Mouse (Mus musculus) liver, embryonic 14.5 days (tissue): ENCODE measurements at regions not wholly inside any gene's neighbourhood (a gene's known extent, or its start where the extent isn't known, plus 50 kb on each side); places are given as distances from the start of the nearest gene placed in this dataset.

Source experiments
- ATAC-seq: fragments of 200-750 bp; cut with Nextera tagmentation; 2 replicates; pipeline ENCODE4 v1.8.0; 2017; ENCODE audit warnings: moderate number of reproducible peaks, mild to moderate bottlenecking, moderate library complexity; ENCODE audit not compliant: insufficient read depth
- DNase-seq, 3 experiments: peaks; one replicate each; pipeline ENCODE4 v3.0.0-alpha.2; 2012 to 2013; ENCODE audit warnings: low read depth in 3 of 3, low spot score in 3 of 3
- H3K27ac ChIP-seq: fragments of 300-500 bp; sonication (generic); 2 replicates; pipeline ENCODE4 v1.5.1; 2014; ENCODE audit warnings: moderate library complexity, mild to moderate bottlenecking, control low read depth, inconsistent platforms
- H3K27me3 ChIP-seq: fragments of 300-500 bp; sonication (generic); 2 replicates; pipeline ENCODE4 v1.6.1; 2014; ENCODE audit warnings: mild to moderate bottlenecking, low read length, moderate library complexity; ENCODE audit not compliant: control insufficient read depth, insufficient read depth
- H3K36me3 ChIP-seq: fragments of 300-500 bp; sonication (generic); replicated peaks from 2 replicates; pipeline ENCODE4 v1.6.1; 2014; ENCODE audit warnings: low read depth; ENCODE audit not compliant: control insufficient read depth, insufficient read depth
- H3K4me1 ChIP-seq, 2 experiments: fragments of 200-500 bp in 1 of 2; fragments of 300-500 bp in 1 of 2; sonication (generic) in 1 of 2; replicated peaks; 2 replicates each; pipeline ENCODE4 v1.6.1; 2012 to 2014; ENCODE audit warnings: antibody characterized with exemption in 1 of 2, inconsistent platforms in 1 of 2, low read length in 1 of 2; ENCODE audit not compliant: control insufficient read depth in 2 of 2, insufficient read depth in 2 of 2
- H3K4me2 ChIP-seq: fragments of 300-500 bp; sonication (generic); 2 replicates; pipeline ENCODE4 v1.6.1; 2014; ENCODE audit warnings: low read depth, mild to moderate bottlenecking, control low read depth, moderate library complexity
- H3K4me3 ChIP-seq, 2 experiments: fragments of 200-500 bp in 1 of 2; fragments of 300-500 bp in 1 of 2; sonication (generic) in 1 of 2; 2 replicates each; pipeline ENCODE4 v1.5.1; 2012 to 2014; ENCODE audit warnings: low read depth in 2 of 2, low read length in 2 of 2, mild to moderate bottlenecking in 2 of 2, control low read depth in 1 of 2, inconsistent platforms in 1 of 2, moderate library complexity in 1 of 2; ENCODE audit not compliant: insufficient read depth in 1 of 2
- H3K9ac ChIP-seq: fragments of 300-500 bp; sonication (generic); replicated peaks from 2 replicates; pipeline ENCODE4 v1.6.1; 2014; ENCODE audit warnings: mild to moderate bottlenecking, control low read depth, moderate library complexity
- H3K9me3 ChIP-seq: fragments of 300-500 bp; sonication (generic); 2 replicates; pipeline ENCODE4 v1.6.1; 2016; ENCODE audit warnings: low read length, mixed read lengths; ENCODE audit not compliant: control insufficient read depth
- CTCF ChIP-seq: IDR thresholded peaks from 2 replicates; pipeline ENCODE4 v1.5.1; 2016; ENCODE audit warnings: antibody characterized with exemption, low read depth, control low read depth
- EP300 ChIP-seq: IDR thresholded peaks from 2 replicates; pipeline ENCODE4 v1.6.1; 2016; ENCODE audit warnings: antibody characterized with exemption, low read depth
- WGBS: fragments of 180-500 bp; shearing (Covaris S2); extraction: QIAGEN DNeasy Blood & Tissue Kit; methylation state at CpG from one replicate; pipeline ENCODE4 v1.1.7; 2014; ENCODE audit not compliant: insufficient replicate concordance; 5-methylcytosine and 5-hydroxymethylcytosine counted together

GRCm38 (mm10) chr4:55887581-55887980 lies 355.3 kb upstream of the Klf4 start:
- Histone ChIP-seq H3K4me1 (no peaks in the 10 kb centered on the region), H3K4me3 (no peak overlapping the region), H3K27ac (no peak overlapping the region), H3K9me3 (no peaks in the 10 kb centered on the region), H3K9ac (no peak overlapping the region), H3K27me3 (no peaks in the 10 kb centered on the region), H3K36me3 (no peaks in the 10 kb centered on the region), H3K4me2 (no peak overlapping the region)
- DNase-seq = no peak
- ATAC-seq = no peak
- WGBS = 69% methylated on average over 6 of the region's 6 CpGs
- TF ChIP-seq EP300 (no peak), CTCF (no peak)

GRCm38 (mm10) chr4:55882541-55882940 lies 350.3 kb upstream of the Klf4 start:
- Histone ChIP-seq H3K4me3 (no peak overlapping the region), H3K36me3 (no peaks in the 10 kb centered on the region), H3K27me3 (no peaks in the 10 kb centered on the region), H3K9ac (no peak overlapping the region), H3K9me3 (no peaks in the 10 kb centered on the region), H3K27ac (no peak overlapping the region), H3K4me1 (no peaks in the 10 kb centered on the region), H3K4me2 (no peak overlapping the region)
- no peak for TF ChIP-seq CTCF
- TF ChIP-seq EP300 = no peak
- DNase-seq = no peak
- no peak for ATAC-seq
- 25% methylated on average over 2 of the region's 2 CpGs for WGBS

GRCm38 (mm10) chr4:55875304-55875703 lies 343.0 kb upstream of the Klf4 start:
- no peaks in the 10 kb centered on the region for H3K36me3 ChIP-seq
- no peak overlapping the region for H3K4me2 ChIP-seq
- no peaks in the 10 kb centered on the region for H3K9me3 ChIP-seq
- ATAC-seq (no peak), DNase-seq (no peak)
- TF ChIP-seq CTCF = no peak
- TF ChIP-seq EP300 = no peak
- H3K9ac ChIP-seq = no peak overlapping the region
- no peaks in the 10 kb centered on the region for H3K4me1 ChIP-seq
- H3K27ac ChIP-seq = no peak overlapping the region
- 67% methylated on average over 12 of the region's 12 CpGs for WGBS
- H3K27me3 ChIP-seq = no peaks in the 10 kb centered on the region
- H3K4me3 ChIP-seq = no peak overlapping the region

- Histone ChIP-seq H3K27me3 (no peaks in the 10 kb centered on the region), H3K4me2 (no peak overlapping the region), H3K36me3 (no peaks in the 10 kb centered on the region), H3K4me1 (no peaks in the 10 kb centered on the region), H3K27ac (no peak overlapping the region), H3K9me3 (no peaks in the 10 kb centered on the region), H3K4me3 (no peak overlapping the region), H3K9ac (no peak overlapping the region)
- TF ChIP-seq EP300 (no peak), CTCF (no peak)
- no peak for DNase-seq
- ATAC-seq = no peak
- WGBS = 59% methylated on average over 7 of the region's 7 CpGs
Measured at GRCm38 (mm10) chr4:55874875-55875274, 342.6 kb upstream of the Klf4 start.

- no peak overlapping the region for H3K27ac ChIP-seq
- 60% methylated on average over 4 of the region's 4 CpGs for WGBS
Measured at GRCm38 (mm10) chr4:55874276-55874675, 342.0 kb upstream of the Klf4 start.

GRCm38 (mm10) chr4:55860055-55860454 lies 327.8 kb upstream of the Klf4 start:
- H3K27me3 ChIP-seq = no peaks in the 10 kb centered on the region
- WGBS = 32% methylated on average over 2 of the region's 2 CpGs

More at GRCm38 (mm10) chr4:55874276-55874675, 342.0 kb upstream of the Klf4 start:
- no peak for ATAC-seq
- Histone ChIP-seq H3K9ac (no peak overlapping the region), H3K4me3 (no peak overlapping the region), H3K36me3 (no peaks in the 10 kb centered on the region), H3K9me3 (no peaks in the 10 kb centered on the region), H3K4me2 (no peak overlapping the region), H3K27me3 (no peaks in the 10 kb centered on the region), H3K4me1 (no peaks in the 10 kb centered on the region)
- TF ChIP-seq CTCF = no peak
- TF ChIP-seq EP300 = no peak
- no peak for DNase-seq

More at GRCm38 (mm10) chr4:55860055-55860454, 327.8 kb upstream of the Klf4 start:
- DNase-seq (no peak), ATAC-seq (no peak)
- no peaks in the 10 kb centered on the region for H3K9me3 ChIP-seq
- no peak overlapping the region for H3K27ac ChIP-seq
- no peak overlapping the region for H3K4me2 ChIP-seq
- no peak overlapping the region for H3K4me3 ChIP-seq
- no peak overlapping the region for H3K9ac ChIP-seq
- TF ChIP-seq CTCF (no peak), EP300 (no peak)
- H3K36me3 ChIP-seq = no peaks in the 10 kb centered on the region
- no peaks in the 10 kb centered on the region for H3K4me1 ChIP-seq
